Mouse (Mus musculus): ENCODE measurements around the gene Tmem260. TPM values are rescaled to one million over a fixed set of nuclear protein-coding genes. Genes with fewer than 3 reads are reported as not detected.
A peak's percentile ranks its signal among the peaks of the same experiment; 100 is the strongest.
"Not testable (repeated sequence)": the region's sequence is repeated elsewhere in the genome, so short reads cannot be mapped to it uniquely, and the experiment has no call there.

Tmem260 gene
- polyA plus RNA-seq, 1 experiment, result 4.1 TPM

DNA sequence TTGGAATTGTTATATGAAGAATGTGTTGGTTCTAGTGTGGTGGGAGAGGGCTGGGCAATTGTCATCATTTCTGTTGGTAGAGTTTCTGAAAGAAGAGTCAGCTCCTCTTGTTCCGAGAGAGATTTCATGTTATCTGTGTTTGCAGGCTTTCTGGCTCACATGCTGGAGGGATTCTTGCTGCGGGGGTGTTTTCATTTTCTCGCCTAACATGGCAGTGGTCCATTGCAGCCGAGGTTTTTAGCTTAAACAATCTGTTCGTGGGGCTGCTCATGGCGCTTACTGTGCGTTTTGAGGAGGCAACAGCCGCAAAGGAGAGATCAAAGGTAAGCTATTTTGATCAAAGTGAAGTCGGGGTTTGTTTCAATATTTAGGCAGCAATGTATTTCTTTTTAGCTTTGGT is 26.3 kb downstream of the Tmem260 start:
- TF ChIP-seq MYOG (IDR thresholded peaks at IDR 0.05; ENCODE audit: control insufficient read depth, extremely low read depth, insufficient read length) (no peak), MYOD1 (IDR thresholded peaks at IDR 0.05; ENCODE audit: control insufficient read depth, insufficient read length, low read depth) (no peak), CEBPB (IDR thresholded peaks at IDR 0.05; ENCODE audit: low read depth) (no peak), FOSL1 (IDR thresholded peaks at IDR 0.05; ENCODE audit: insufficient read depth, low read length, poor library complexity, severe bottlenecking) (no peak), CTCF (IDR thresholded peaks at IDR 0.05; ENCODE audit: control insufficient read depth, insufficient read depth, insufficient read length) (no peak), MAX (IDR thresholded peaks at IDR 0.05) (no peak), USF1 (IDR thresholded peaks at IDR 0.05; ENCODE audit: low read depth) (no peak)
- Histone ChIP-seq H3K79me3 (ENCODE audit: low read depth) (no peaks in the 10 kb centered on the region), H3K4me3 (ENCODE audit: insufficient read depth, poor library complexity, severe bottlenecking) (no peak overlapping the region), H3K27me3 (ENCODE audit: control insufficient read depth, insufficient read depth, insufficient read length) (no peaks in the 10 kb centered on the region), H3ac (ENCODE audit: control insufficient read depth, insufficient read length, low read depth) (no peak overlapping the region), H3K79me2 (ENCODE audit: control insufficient read depth, insufficient read depth) (no peaks in the 10 kb centered on the region), H3K36me3 (ENCODE audit: control insufficient read depth, insufficient read depth) (no peaks in the 10 kb centered on the region)

DNA sequence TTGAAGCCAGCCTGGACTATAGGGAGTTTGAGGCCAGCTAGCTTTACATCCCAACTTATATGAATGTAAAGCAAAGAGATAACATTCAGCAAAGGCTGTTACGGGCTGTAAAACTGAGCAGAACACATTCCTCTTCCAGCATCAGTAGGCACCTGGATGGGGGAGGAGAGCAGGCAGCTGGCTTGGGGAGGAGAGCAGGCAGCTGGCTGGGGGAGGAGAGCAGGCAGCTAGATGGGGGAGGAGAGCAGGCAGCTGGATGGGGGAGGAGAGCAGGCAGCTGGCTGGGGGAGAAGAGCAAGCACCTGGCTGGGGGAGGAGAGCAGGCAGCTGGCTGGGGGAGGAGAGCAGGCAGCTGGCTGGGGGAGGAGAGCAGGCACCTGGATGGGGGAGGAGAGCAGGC is 29.4 kb downstream of the Tmem260 start:
- peaks cover 4% of the 10 kb centered on the region for H3K36me3 ChIP-seq (ENCODE audit: control insufficient read depth, insufficient read depth)
- H3K27me3 ChIP-seq (ENCODE audit: control insufficient read depth, insufficient read depth, insufficient read length), result no peaks in the 10 kb centered on the region
- TF ChIP-seq MYOD1 (IDR thresholded peaks at IDR 0.05; ENCODE audit: control insufficient read depth, insufficient read length, low read depth) (peak; percentile 66), CTCF (IDR thresholded peaks at IDR 0.05; ENCODE audit: control insufficient read depth, insufficient read depth, insufficient read length) (no peak)
- no peaks in the 10 kb centered on the region for H3K79me3 ChIP-seq (ENCODE audit: low read depth)
- H3ac ChIP-seq (ENCODE audit: control insufficient read depth, insufficient read length, low read depth), result no peak overlapping the region
- H3K79me2 ChIP-seq (ENCODE audit: control insufficient read depth, insufficient read depth), result no peaks in the 10 kb centered on the region
- H3K4me3 ChIP-seq (ENCODE audit: insufficient read depth, poor library complexity, severe bottlenecking), result no peak overlapping the region

DNA sequence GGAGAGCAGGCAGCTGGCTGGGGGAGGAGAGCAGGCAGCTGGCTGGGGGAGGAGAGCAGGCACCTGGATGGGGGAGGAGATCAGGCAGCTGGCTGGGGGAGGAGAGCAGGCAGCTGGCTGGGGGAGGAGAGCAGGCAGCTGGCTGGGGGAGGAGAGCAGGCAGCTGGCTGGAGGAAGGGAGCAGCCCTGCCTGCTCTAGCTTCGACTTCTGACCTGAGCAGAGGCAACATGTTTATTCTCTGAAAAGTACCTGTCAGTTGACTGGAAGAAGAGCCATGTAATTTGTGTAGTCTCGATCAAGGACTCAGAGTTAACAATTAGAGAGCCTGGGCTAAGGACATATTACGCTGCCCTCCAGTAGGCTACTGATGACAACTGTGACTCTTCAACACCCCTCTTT is 29.9 kb downstream of the Tmem260 start:
- H3K79me3 ChIP-seq (ENCODE audit: low read depth); H3ac ChIP-seq (ENCODE audit: control insufficient read depth, insufficient read length, low read depth): not testable (repeated sequence)

DNA sequence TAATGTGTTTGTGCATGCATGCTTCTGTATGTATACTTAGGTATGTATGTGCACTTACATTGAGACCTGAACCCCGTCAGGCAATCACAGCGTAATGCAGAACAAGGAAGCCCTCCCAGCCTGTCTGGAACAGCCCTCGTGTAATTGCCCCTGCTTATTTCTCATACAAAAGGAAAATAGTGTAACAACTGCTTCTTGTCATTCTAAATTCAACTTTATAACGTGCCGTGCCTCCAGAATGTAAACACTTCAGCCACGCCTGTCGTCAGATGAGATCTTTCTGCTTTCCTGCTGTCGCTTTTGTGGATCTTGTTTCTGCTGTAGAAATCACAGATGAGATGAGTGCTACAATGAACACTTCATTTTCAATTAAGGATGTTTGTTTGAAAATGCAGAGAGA is 30.4 kb downstream of the Tmem260 start:
- Histone ChIP-seq H3K36me3 (ENCODE audit: control insufficient read depth, insufficient read depth) (peaks cover 4% of the 10 kb centered on the region), H3K79me3 (ENCODE audit: low read depth) (no peaks in the 10 kb centered on the region), H3K27me3 (ENCODE audit: control insufficient read depth, insufficient read depth, insufficient read length) (no peaks in the 10 kb centered on the region), H3K4me3 (ENCODE audit: insufficient read depth, poor library complexity, severe bottlenecking) (no peak overlapping the region), H3K79me2 (ENCODE audit: control insufficient read depth, insufficient read depth) (no peaks in the 10 kb centered on the region), H3ac (ENCODE audit: control insufficient read depth, insufficient read length, low read depth) (no peak overlapping the region)
- TF ChIP-seq FOSL1 (IDR thresholded peaks at IDR 0.05; ENCODE audit: insufficient read depth, low read length, poor library complexity, severe bottlenecking), result no peak
- TF ChIP-seq MAX (IDR thresholded peaks at IDR 0.05), result no peak
- TF ChIP-seq CEBPB (IDR thresholded peaks at IDR 0.05; ENCODE audit: low read depth), result no peak
- no peak for TF ChIP-seq USF1 (IDR thresholded peaks at IDR 0.05; ENCODE audit: low read depth)
- TF ChIP-seq MYOD1 (IDR thresholded peaks at IDR 0.05; ENCODE audit: control insufficient read depth, insufficient read length, low read depth), result no peak
- TF ChIP-seq CTCF (IDR thresholded peaks at IDR 0.05; ENCODE audit: control insufficient read depth, insufficient read depth, insufficient read length), result no peak
- no peak for TF ChIP-seq MYOG (IDR thresholded peaks at IDR 0.05; ENCODE audit: control insufficient read depth, extremely low read depth, insufficient read length)

More for the DNA sequence above, 29.9 kb downstream of the Tmem260 start:
- H3K36me3 ChIP-seq (ENCODE audit: control insufficient read depth, insufficient read depth); H3K27me3 ChIP-seq (ENCODE audit: control insufficient read depth, insufficient read depth, insufficient read length); H3K4me3 ChIP-seq (ENCODE audit: insufficient read depth, poor library complexity, severe bottlenecking); H3K79me2 ChIP-seq (ENCODE audit: control insufficient read depth, insufficient read depth): not testable (repeated sequence)

DNA sequence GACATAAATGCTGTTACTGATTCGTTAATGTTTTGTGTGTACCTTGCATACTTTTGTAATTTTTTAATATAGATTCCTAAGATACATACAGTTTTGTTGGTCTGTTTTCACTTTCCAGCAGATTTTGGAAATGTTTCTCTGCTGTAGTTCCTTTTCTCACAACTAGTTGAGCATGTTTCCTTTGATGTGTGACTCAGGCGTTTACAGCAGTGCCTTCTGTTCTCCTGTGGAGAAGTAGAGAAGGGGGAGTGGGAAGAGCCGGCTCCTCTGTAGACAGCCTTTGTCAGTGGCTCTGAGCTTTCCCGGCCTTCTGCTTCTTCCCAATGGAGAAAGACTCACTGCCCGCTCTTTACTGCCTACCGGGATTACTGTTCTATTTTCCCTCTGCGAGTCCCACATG is 35.7 kb downstream of the Tmem260 start:
- no peak overlapping the region for H3K4me3 ChIP-seq (ENCODE audit: insufficient read depth, poor library complexity, severe bottlenecking)
- H3K79me2 ChIP-seq (ENCODE audit: control insufficient read depth, insufficient read depth), result no peaks in the 10 kb centered on the region
- no peaks in the 10 kb centered on the region for H3K27me3 ChIP-seq (ENCODE audit: control insufficient read depth, insufficient read depth, insufficient read length)
- H3K79me3 ChIP-seq (ENCODE audit: low read depth), result no peaks in the 10 kb centered on the region
- no peak for TF ChIP-seq CEBPB (IDR thresholded peaks at IDR 0.05; ENCODE audit: low read depth)
- no peak for TF ChIP-seq USF1 (IDR thresholded peaks at IDR 0.05; ENCODE audit: low read depth)
- TF ChIP-seq MAX (IDR thresholded peaks at IDR 0.05), result no peak
- TF ChIP-seq MYOG (IDR thresholded peaks at IDR 0.05; ENCODE audit: control insufficient read depth, extremely low read depth, insufficient read length), result no peak
- no peak for TF ChIP-seq FOSL1 (IDR thresholded peaks at IDR 0.05; ENCODE audit: insufficient read depth, low read length, poor library complexity, severe bottlenecking)
- H3K36me3 ChIP-seq (ENCODE audit: control insufficient read depth, insufficient read depth), result peaks cover 4% of the 10 kb centered on the region
- no peak overlapping the region for H3ac ChIP-seq (ENCODE audit: control insufficient read depth, insufficient read length, low read depth)

DNA sequence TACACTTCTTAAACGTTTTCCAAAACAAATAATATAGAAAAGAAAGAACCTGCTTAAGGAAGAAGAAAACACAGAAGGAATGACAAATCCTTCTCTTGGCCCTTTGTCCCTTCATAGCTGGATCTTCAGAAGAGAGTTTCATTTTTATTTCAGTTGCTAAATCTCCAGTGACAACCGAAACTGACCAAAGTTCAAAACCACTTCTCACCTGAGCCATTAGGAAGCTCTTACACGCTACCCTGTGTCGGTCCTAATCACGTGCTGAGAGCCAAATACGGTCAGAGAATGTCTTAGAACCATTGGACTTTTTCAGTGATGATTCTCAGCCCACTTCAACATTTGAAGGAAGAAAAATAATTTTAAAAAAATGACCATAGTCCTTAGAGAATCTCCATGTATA is 36.8 kb downstream of the Tmem260 start:
- Histone ChIP-seq H3K36me3 (ENCODE audit: control insufficient read depth, insufficient read depth) (no peaks in the 10 kb centered on the region), H3K4me3 (ENCODE audit: insufficient read depth, poor library complexity, severe bottlenecking) (no peak overlapping the region), H3K79me2 (ENCODE audit: control insufficient read depth, insufficient read depth) (no peaks in the 10 kb centered on the region), H3K27me3 (ENCODE audit: control insufficient read depth, insufficient read depth, insufficient read length) (no peaks in the 10 kb centered on the region), H3K79me3 (ENCODE audit: low read depth) (no peaks in the 10 kb centered on the region), H3ac (ENCODE audit: control insufficient read depth, insufficient read length, low read depth) (no peak overlapping the region)
- TF ChIP-seq CEBPB (IDR thresholded peaks at IDR 0.05; ENCODE audit: low read depth), result no peak

DNA sequence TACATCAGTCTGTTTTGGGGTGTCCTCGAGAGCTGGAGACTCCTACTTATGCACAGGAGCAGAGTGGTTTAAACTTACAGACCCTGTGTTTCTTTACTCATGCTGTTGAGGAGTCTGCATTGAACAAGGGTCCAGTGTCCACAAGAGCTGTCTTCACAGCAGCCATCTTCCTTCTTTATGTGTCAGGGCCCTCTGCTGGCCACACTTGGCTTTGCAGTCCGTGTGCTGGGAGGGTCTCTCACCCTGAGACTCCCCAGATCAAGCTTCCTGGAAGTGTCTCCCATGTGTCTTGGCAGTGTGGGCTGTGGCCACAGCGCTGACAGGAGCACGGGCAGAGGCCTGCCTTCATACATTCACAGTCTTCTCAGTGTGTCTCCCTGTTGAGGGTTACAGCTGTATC is 48.0 kb downstream of the Tmem260 start:
- TF ChIP-seq CTCF (IDR thresholded peaks at IDR 0.05; ENCODE audit: control insufficient read depth, insufficient read depth, insufficient read length) (peak; percentile 45), MYOD1 (IDR thresholded peaks at IDR 0.05; ENCODE audit: control insufficient read depth, insufficient read length, low read depth) (no peak)
- Histone ChIP-seq H3K79me3 (ENCODE audit: low read depth) (no peaks in the 10 kb centered on the region), H3K4me3 (ENCODE audit: insufficient read depth, poor library complexity, severe bottlenecking) (no peak overlapping the region), H3K79me2 (ENCODE audit: control insufficient read depth, insufficient read depth) (no peaks in the 10 kb centered on the region), H3K36me3 (ENCODE audit: control insufficient read depth, insufficient read depth) (peaks cover 8% of the 10 kb centered on the region), H3K27me3 (ENCODE audit: control insufficient read depth, insufficient read depth, insufficient read length) (no peaks in the 10 kb centered on the region), H3ac (ENCODE audit: control insufficient read depth, insufficient read length, low read depth) (no peak overlapping the region)

Data from C2C12 (cell line).